Mouse (Mus musculus): ENCODE measurements around the gene Tnrc6b.

Gene Tnrc6b

GRCm38 (mm10) chr15:80701481-80702257 is 9.4 kb upstream of the Tnrc6b start:
- no peak for DNase-seq (ENCODE audit: low read depth in 1 of 2, low spot score in 2 of 2)

GRCm38 (mm10) chr15:80702910-80703309 is 8.2 kb upstream of the Tnrc6b start:
- DNase-seq (ENCODE audit: low read depth in 1 of 2, low spot score in 2 of 2): no peak

GRCm38 (mm10) chr15:80703495-80703894 is 7.6 kb upstream of the Tnrc6b start:
- DNase-seq (ENCODE audit: low read depth in 1 of 2, low spot score in 2 of 2): no peak

GRCm38 (mm10) chr15:80704267-80704666 is 6.8 kb upstream of the Tnrc6b start:
- peak; percentile 43 to 70 for DNase-seq (ENCODE audit: low read depth in 1 of 2, low spot score in 2 of 2)

GRCm38 (mm10) chr15:80705828-80706549 is 5.1 kb upstream of the Tnrc6b start:
- DNase-seq (ENCODE audit: low read depth in 1 of 2, low spot score in 2 of 2): peak in 1 of 2 experiments; percentile 44

GRCm38 (mm10) chr15:80706596-80706995 is 4.5 kb upstream of the Tnrc6b start:
- DNase-seq (ENCODE audit: low read depth in 1 of 2, low spot score in 2 of 2): no peak

- no peak for DNase-seq (ENCODE audit: low read depth in 1 of 2, low spot score in 2 of 2)
These were observed 4.0 kb upstream of the Tnrc6b start for GRCm38 (mm10) chr15:80707088-80707487.

GRCm38 (mm10) chr15:80709593-80709992 is 1.5 kb upstream of the Tnrc6b start:
- DNase-seq (ENCODE audit: low read depth in 1 of 2, low spot score in 2 of 2): no peak

GRCm38 (mm10) chr15:80710257-80710607 is 881 bp upstream of the Tnrc6b start:
- DNase-seq (ENCODE audit: low read depth in 1 of 2, low spot score in 2 of 2): no peak

- DNase-seq (ENCODE audit: low read depth in 1 of 2, low spot score in 2 of 2): peak; percentile 28
These were observed 463 bp downstream of the Tnrc6b start for GRCm38 (mm10) chr15:80711401-80712151.

GRCm38 (mm10) chr15:80714299-80714698 is 3.2 kb downstream of the Tnrc6b start:
- DNase-seq (ENCODE audit: low read depth in 1 of 2, low spot score in 2 of 2): no peak

GRCm38 (mm10) chr15:80716631-80717135 is 5.6 kb downstream of the Tnrc6b start:
- DNase-seq (ENCODE audit: low read depth in 1 of 2, low spot score in 2 of 2): no peak

GRCm38 (mm10) chr15:80717431-80717830 is 6.3 kb downstream of the Tnrc6b start:
- DNase-seq (ENCODE audit: low read depth in 1 of 2, low spot score in 2 of 2): no peak

GRCm38 (mm10) chr15:80720249-80720648 is 9.1 kb downstream of the Tnrc6b start:
- no peak for DNase-seq (ENCODE audit: low read depth in 1 of 2, low spot score in 2 of 2)

- DNase-seq (ENCODE audit: low read depth in 1 of 2, low spot score in 2 of 2): no peak
These were observed 10.7 kb downstream of the Tnrc6b start for GRCm38 (mm10) chr15:80721861-80722260.

GRCm38 (mm10) chr15:80722366-80722765 is 11.3 kb downstream of the Tnrc6b start:
- DNase-seq (ENCODE audit: low read depth in 1 of 2, low spot score in 2 of 2): no peak

GRCm38 (mm10) chr15:80729477-80729876 is 18.4 kb downstream of the Tnrc6b start:
- no peak for DNase-seq (ENCODE audit: low read depth in 1 of 2, low spot score in 2 of 2)

- no peak for DNase-seq (ENCODE audit: low read depth in 1 of 2, low spot score in 2 of 2)
These were observed 19.9 kb downstream of the Tnrc6b start for GRCm38 (mm10) chr15:80731043-80731442.

GRCm38 (mm10) chr15:80731511-80731910 is 20.4 kb downstream of the Tnrc6b start:
- DNase-seq (ENCODE audit: low read depth in 1 of 2, low spot score in 2 of 2): no peak

- no peak for DNase-seq (ENCODE audit: low read depth in 1 of 2, low spot score in 2 of 2)
These were observed 21.3 kb downstream of the Tnrc6b start for GRCm38 (mm10) chr15:80732266-80733030.

GRCm38 (mm10) chr15:80735300-80735699 is 24.2 kb downstream of the Tnrc6b start:
- DNase-seq (ENCODE audit: low read depth in 1 of 2, low spot score in 2 of 2): no peak

All from monocyte, adult 2 months (primary cell).